Mouse (Mus musculus): Measurements from ENCODE around the gene Esx1.

DNA sequence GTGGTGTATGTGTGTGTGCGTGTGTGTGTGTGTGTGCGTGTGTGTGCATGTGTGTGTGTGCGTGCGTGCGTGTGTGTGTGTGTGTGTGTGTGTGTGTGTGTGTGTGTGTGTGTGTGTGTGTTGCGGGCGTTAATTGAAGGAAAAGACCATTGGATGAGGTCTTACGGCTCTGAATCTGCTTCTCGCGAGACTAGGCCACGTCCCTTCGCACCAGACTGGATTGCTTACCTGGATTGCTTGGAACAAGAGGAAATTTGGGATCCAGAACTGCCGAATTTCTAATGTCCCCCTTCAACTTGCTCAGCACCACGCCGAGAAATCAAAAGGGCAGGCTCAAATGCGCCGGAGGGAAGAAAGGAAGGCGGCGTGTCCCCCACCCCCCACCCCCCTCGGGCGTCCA lies at the start of gene Esx1:
- TF ChIP-seq EP300 (optimal IDR thresholded peaks at IDR 0.05) (no peak), CTCF (IDR thresholded peaks at IDR 0.05; ENCODE audit: low read depth) (no peak)
